Mouse (Mus musculus): ENCODE data around the gene Brinp1. TPM values are rescaled to one million over a fixed set of nuclear protein-coding genes. Genes with fewer than 3 reads are reported as not detected.

Gene Brinp1
- polyA plus RNA-seq (2015; fragmentation: Nextera tagmentation; extraction: Ambion mirVana): 0.18 and 0.22 TPM in 2 replicates

GRCm38 (mm10) chr4:68954322-68954901, at the start of gene Brinp1:
Gene Brinp1 (minus strand): TSS chr4:68954397.
- Histone ChIP-seq H3K4me1 (ENCODE audit: control insufficient read depth, low read depth, low read length) (no peaks in the 10 kb centered on the region), H3K4me2 (ENCODE audit: low read depth, low read length) (peak within 1 kb of the TSS; percentile 37; the same call in 1 of the 2 replicates), H3K4me3 (ENCODE audit: low read depth, low read length) (peak within 1 kb of the TSS; percentile 24), H3K36me3 (ENCODE audit: control insufficient read depth, insufficient read depth) (no peaks in the 10 kb centered on the region), H3K9ac (ENCODE audit: low read depth, low read length) (no peak within 1 kb of the TSS), H3K9me3 (replicated peaks; ENCODE audit: control insufficient read depth, low read length) (no peaks in the 10 kb centered on the region), H3K27me3 (ENCODE audit: control insufficient read depth, insufficient read depth, low read depth, low read length) (peaks cover 14% of the 10 kb centered on the region), H3K27ac (ENCODE audit: low read length) (no peak within 1 kb of the TSS)
- ATAC-seq (ENCODE audit: low read depth): no peak
- WGBS (ENCODE audit: insufficient replicate concordance): 3% methylated on average over 31 of the region's 33 CpGs

- Histone ChIP-seq H3K4me3 (ENCODE audit: low read depth, low read length) (no peak overlapping the region), H3K4me1 (ENCODE audit: control insufficient read depth, low read depth, low read length) (no peaks in the 10 kb centered on the region), H3K9ac (ENCODE audit: low read depth, low read length) (no peak overlapping the region), H3K9me3 (replicated peaks; ENCODE audit: control insufficient read depth, low read length) (no peaks in the 10 kb centered on the region), H3K36me3 (ENCODE audit: control insufficient read depth, insufficient read depth) (no peaks in the 10 kb centered on the region), H3K27me3 (ENCODE audit: control insufficient read depth, insufficient read depth, low read depth, low read length) (peaks cover 14% of the 10 kb centered on the region), H3K27ac (ENCODE audit: low read length) (no peak overlapping the region), H3K4me2 (ENCODE audit: low read depth, low read length) (no peak overlapping the region)
- WGBS (ENCODE audit: insufficient replicate concordance): 40% methylated on average over 2 of the region's 2 CpGs
- no peak for ATAC-seq (ENCODE audit: low read depth)
These were observed 3.1 kb upstream of the Brinp1 start for GRCm38 (mm10) chr4:68957265-68957664.

GRCm38 (mm10) chr4:68955621-68956020, 1.4 kb upstream of the Brinp1 start:
- WGBS (ENCODE audit: insufficient replicate concordance): under 1% methylated on average over 4 of the region's 4 CpGs
- Histone ChIP-seq H3K9ac (ENCODE audit: low read depth, low read length) (no peak overlapping the region), H3K27me3 (ENCODE audit: control insufficient read depth, insufficient read depth, low read depth, low read length) (peaks cover 14% of the 10 kb centered on the region), H3K4me3 (ENCODE audit: low read depth, low read length) (no peak overlapping the region), H3K27ac (ENCODE audit: low read length) (no peak overlapping the region), H3K4me1 (ENCODE audit: control insufficient read depth, low read depth, low read length) (no peaks in the 10 kb centered on the region), H3K9me3 (replicated peaks; ENCODE audit: control insufficient read depth, low read length) (no peaks in the 10 kb centered on the region), H3K36me3 (ENCODE audit: control insufficient read depth, insufficient read depth) (no peaks in the 10 kb centered on the region), H3K4me2 (ENCODE audit: low read depth, low read length) (no peak overlapping the region)
- no peak for ATAC-seq (ENCODE audit: low read depth)

- Histone ChIP-seq H3K4me1 (ENCODE audit: control insufficient read depth, low read depth, low read length) (no peaks in the 10 kb centered on the region), H3K27me3 (ENCODE audit: control insufficient read depth, insufficient read depth, low read depth, low read length) (peaks cover 14% of the 10 kb centered on the region), H3K27ac (ENCODE audit: low read length) (no peak overlapping the region), H3K4me2 (ENCODE audit: low read depth, low read length) (no peak overlapping the region), H3K9ac (ENCODE audit: low read depth, low read length) (no peak overlapping the region), H3K9me3 (replicated peaks; ENCODE audit: control insufficient read depth, low read length) (no peaks in the 10 kb centered on the region), H3K36me3 (ENCODE audit: control insufficient read depth, insufficient read depth) (no peaks in the 10 kb centered on the region), H3K4me3 (ENCODE audit: low read depth, low read length) (peak overlapping the region; percentile 24)
- ATAC-seq (ENCODE audit: low read depth): no peak
- under 1% methylated on average over 39 of the region's 40 CpGs for whole genome bisulfite sequencing (ENCODE audit: insufficient replicate concordance)
These were observed 403 bp downstream of the Brinp1 start for GRCm38 (mm10) chr4:68953667-68954321.

- WGBS (ENCODE audit: insufficient replicate concordance): 12% methylated on average over 8 of the region's 8 CpGs
- no peak overlapping the region for H3K4me3 ChIP-seq (ENCODE audit: low read depth, low read length)
- no peak overlapping the region for H3K27ac ChIP-seq (ENCODE audit: low read length)
- no peaks in the 10 kb centered on the region for H3K4me1 ChIP-seq (ENCODE audit: control insufficient read depth, low read depth, low read length)
- H3K4me2 ChIP-seq (ENCODE audit: low read depth, low read length): no peak overlapping the region
- peaks cover 14% of the 10 kb centered on the region for H3K27me3 ChIP-seq (ENCODE audit: control insufficient read depth, insufficient read depth, low read depth, low read length)
- H3K36me3 ChIP-seq (ENCODE audit: control insufficient read depth, insufficient read depth): no peaks in the 10 kb centered on the region
- no peaks in the 10 kb centered on the region for H3K9me3 ChIP-seq (replicated peaks; ENCODE audit: control insufficient read depth, low read length)
- no peak overlapping the region for H3K9ac ChIP-seq (ENCODE audit: low read depth, low read length)
- no peak for ATAC-seq (ENCODE audit: low read depth)
These were observed 1.1 kb downstream of the Brinp1 start for GRCm38 (mm10) chr4:68953131-68953551.

GRCm38 (mm10) chr4:68950556-68950955, 3.6 kb downstream of the Brinp1 start:
- Histone ChIP-seq H3K4me2 (ENCODE audit: low read depth, low read length) (no peak overlapping the region), H3K9ac (ENCODE audit: low read depth, low read length) (no peak overlapping the region), H3K36me3 (ENCODE audit: control insufficient read depth, insufficient read depth) (no peaks in the 10 kb centered on the region), H3K27ac (ENCODE audit: low read length) (no peak overlapping the region), H3K4me3 (ENCODE audit: low read depth, low read length) (no peak overlapping the region), H3K27me3 (ENCODE audit: control insufficient read depth, insufficient read depth, low read depth, low read length) (peaks cover 14% of the 10 kb centered on the region), H3K9me3 (replicated peaks; ENCODE audit: control insufficient read depth, low read length) (no peaks in the 10 kb centered on the region), H3K4me1 (ENCODE audit: control insufficient read depth, low read depth, low read length) (no peaks in the 10 kb centered on the region)
- 5% methylated on average over 2 of the region's 2 CpGs for WGBS (ENCODE audit: insufficient replicate concordance)
- no peak for ATAC-seq (ENCODE audit: low read depth)

GRCm38 (mm10) chr4:68942938-68943337, 11.3 kb downstream of the Brinp1 start:
- no peak overlapping the region for H3K9ac ChIP-seq (ENCODE audit: low read depth, low read length)
- H3K4me3 ChIP-seq (ENCODE audit: low read depth, low read length): no peak overlapping the region
- H3K4me1 ChIP-seq (ENCODE audit: control insufficient read depth, low read depth, low read length): no peaks in the 10 kb centered on the region
- H3K4me2 ChIP-seq (ENCODE audit: low read depth, low read length): no peak overlapping the region
- H3K36me3 ChIP-seq (ENCODE audit: control insufficient read depth, insufficient read depth): no peaks in the 10 kb centered on the region
- no peaks in the 10 kb centered on the region for H3K9me3 ChIP-seq (replicated peaks; ENCODE audit: control insufficient read depth, low read length)
- no peaks in the 10 kb centered on the region for H3K27me3 ChIP-seq (ENCODE audit: control insufficient read depth, insufficient read depth, low read depth, low read length)
- WGBS (ENCODE audit: insufficient replicate concordance): 53% methylated on average over 2 of the region's 2 CpGs
- H3K27ac ChIP-seq (ENCODE audit: low read length): no peak overlapping the region
- no peak for ATAC-seq (ENCODE audit: low read depth)

- no peak for ATAC-seq (ENCODE audit: low read depth)
- no peak overlapping the region for H3K4me3 ChIP-seq (ENCODE audit: low read depth, low read length)
- no peak overlapping the region for H3K27ac ChIP-seq (ENCODE audit: low read length)
- H3K4me1 ChIP-seq (ENCODE audit: control insufficient read depth, low read depth, low read length): no peaks in the 10 kb centered on the region
- no peaks in the 10 kb centered on the region for H3K9me3 ChIP-seq (replicated peaks; ENCODE audit: control insufficient read depth, low read length)
- no peaks in the 10 kb centered on the region for H3K36me3 ChIP-seq (ENCODE audit: control insufficient read depth, insufficient read depth)
- no peaks in the 10 kb centered on the region for H3K27me3 ChIP-seq (ENCODE audit: control insufficient read depth, insufficient read depth, low read depth, low read length)
- H3K4me2 ChIP-seq (ENCODE audit: low read depth, low read length): no peak overlapping the region
- no peak overlapping the region for H3K9ac ChIP-seq (ENCODE audit: low read depth, low read length)
- 41% methylated on average over 3 of the region's 3 CpGs for WGBS (ENCODE audit: insufficient replicate concordance)
These were observed 24.2 kb downstream of the Brinp1 start for GRCm38 (mm10) chr4:68930022-68930421.

- H3K9me3 ChIP-seq (replicated peaks; ENCODE audit: control insufficient read depth, low read length): no peaks in the 10 kb centered on the region
- WGBS (ENCODE audit: insufficient replicate concordance): 55% methylated on average over 2 of the region's 2 CpGs
- no peak overlapping the region for H3K4me3 ChIP-seq (ENCODE audit: low read depth, low read length)
- H3K4me2 ChIP-seq (ENCODE audit: low read depth, low read length): no peak overlapping the region
- no peaks in the 10 kb centered on the region for H3K27me3 ChIP-seq (ENCODE audit: control insufficient read depth, insufficient read depth, low read depth, low read length)
- H3K36me3 ChIP-seq (ENCODE audit: control insufficient read depth, insufficient read depth): no peaks in the 10 kb centered on the region
- H3K27ac ChIP-seq (ENCODE audit: low read length): no peak overlapping the region
- H3K9ac ChIP-seq (ENCODE audit: low read depth, low read length): no peak overlapping the region
- no peaks in the 10 kb centered on the region for H3K4me1 ChIP-seq (ENCODE audit: control insufficient read depth, low read depth, low read length)
- no peak for ATAC-seq (ENCODE audit: low read depth)
These were observed 28.1 kb downstream of the Brinp1 start for GRCm38 (mm10) chr4:68926091-68926490.
